Mouse (Mus musculus): ENCODE data around the gene Vmn2r120. TPM values are rescaled to one million over a fixed set of nuclear protein-coding genes. Genes with fewer than 3 reads are reported as not detected.

Vmn2r120 gene
- total RNA-seq (2023), result not detected

GRCm38 (mm10) chr17:57545405-57545804 is at the start of gene Vmn2r120:
Gene Vmn2r120, minus strand, starts transcription at chr17:57545505.

Other genes starting within 250 kb of the Vmn2r120 start
- gene Adgre1, start 186.8 kb downstream of the Vmn2r120 start, total RNA-seq (2023), result 4.0 TPM
- gene Gm21834, start 196.7 kb upstream of the Vmn2r120 start, total RNA-seq (2023), result not detected
- not detected for gene Cntnap5c, start 224.1 kb upstream of the Vmn2r120 start, total RNA-seq (2023)